Mouse (Mus musculus) embryonic facial prominence, embryonic 15.5 days (tissue): ENCODE data around the gene Ankrd44. TPM values are rescaled to one million over a fixed set of nuclear protein-coding genes. Genes with fewer than 3 reads are reported as not detected.

Experiments used
- ATAC-seq: fragments of 200-750 bp; cut with Nextera tagmentation; 2 replicates; pipeline ENCODE4 v1.8.0; 2017; ENCODE audit warnings: low read depth, moderate TSS enrichment; ENCODE audit not compliant: insufficient number of reproducible peaks, low FRiP score, low TSS enrichment
- H3K27ac ChIP-seq: fragments of 300-500 bp; sonication (generic); replicated peaks from 2 replicates; pipeline ENCODE4 v1.5.1; 2015; ENCODE audit warnings: mild to moderate bottlenecking, inconsistent platforms
- H3K27me3 ChIP-seq: fragments of 300-500 bp; sonication (generic); 2 replicates; pipeline ENCODE4 v1.6.1; 2015; ENCODE audit warnings: inconsistent platforms
- H3K36me3 ChIP-seq: fragments of 300-500 bp; sonication (generic); 2 replicates; pipeline ENCODE4 v1.6.1; 2015; ENCODE audit warnings: mild to moderate bottlenecking, inconsistent platforms
- H3K4me1 ChIP-seq: fragments of 300-500 bp; sonication (generic); 2 replicates; pipeline ENCODE4 v1.6.1; 2015; ENCODE audit warnings: inconsistent platforms
- H3K4me2 ChIP-seq: fragments of 300-500 bp; sonication (generic); replicated peaks from 2 replicates; pipeline ENCODE4 v1.6.1; 2015; ENCODE audit warnings: mild to moderate bottlenecking, inconsistent platforms
- H3K4me3 ChIP-seq: fragments of 300-500 bp; sonication (generic); replicated peaks from 2 replicates; pipeline ENCODE4 v1.5.1; 2015; ENCODE audit warnings: mild to moderate bottlenecking, inconsistent platforms
- H3K9ac ChIP-seq: fragments of 300-500 bp; sonication (generic); 2 replicates; pipeline ENCODE4 v1.6.1; 2015; ENCODE audit warnings: inconsistent platforms
- H3K9me3 ChIP-seq: fragments of 300-500 bp; sonication (generic); replicated peaks from 2 replicates; pipeline ENCODE4 v1.6.1; 2016; ENCODE audit warnings: inconsistent platforms
- WGBS: fragments of 180-500 bp; shearing (Covaris S2); methylation state at CpG from one replicate; pipeline ENCODE4 v1.1.7; 2015; 5-methylcytosine and 5-hydroxymethylcytosine counted together
- polyA plus RNA-seq: library from polyadenylated mRNA; unstranded; fragments of >200 nt; fragmentation: Nextera tagmentation; extraction: Ambion mirVana; gene quantifications from 2 replicates; pipeline ENCODE4 v1.2.1, GENCODE M21; 2015

Gene Ankrd44
- polyA plus RNA-seq, 1 experiment from 2014 or later: 22.9 TPM

DNA sequence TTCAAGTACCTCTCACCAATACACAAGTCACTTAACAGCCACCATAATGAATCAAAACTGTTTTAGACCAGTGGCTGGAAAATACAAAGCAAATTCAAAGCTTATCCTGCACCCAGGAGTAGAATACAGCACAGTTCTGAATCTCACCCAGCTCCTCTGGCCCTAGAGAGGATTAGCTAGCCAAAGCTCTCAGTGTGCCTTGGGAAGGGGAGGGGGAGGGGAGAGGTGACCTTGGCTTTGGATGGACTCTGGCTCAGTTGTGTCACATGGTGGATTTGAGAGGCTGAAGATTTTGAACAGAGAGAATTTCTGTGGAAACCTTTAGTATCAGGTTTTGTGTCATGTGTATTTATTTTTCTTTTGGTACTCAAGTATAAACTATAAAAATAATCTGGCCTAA is 66.3 kb downstream of the Ankrd44 start:
- no peak overlapping the region for H3K9ac ChIP-seq
- no peak overlapping the region for H3K4me2 ChIP-seq
- H3K36me3 ChIP-seq: no peaks in the 10 kb centered on the region
- no peaks in the 10 kb centered on the region for H3K9me3 ChIP-seq
- ATAC-seq: no peak
- no peaks in the 10 kb centered on the region for H3K27me3 ChIP-seq
- no peak overlapping the region for H3K4me3 ChIP-seq
- H3K4me1 ChIP-seq: peaks cover 9% of the 10 kb centered on the region; the same call in 1 of the 2 replicates
- no peak overlapping the region for H3K27ac ChIP-seq

DNA sequence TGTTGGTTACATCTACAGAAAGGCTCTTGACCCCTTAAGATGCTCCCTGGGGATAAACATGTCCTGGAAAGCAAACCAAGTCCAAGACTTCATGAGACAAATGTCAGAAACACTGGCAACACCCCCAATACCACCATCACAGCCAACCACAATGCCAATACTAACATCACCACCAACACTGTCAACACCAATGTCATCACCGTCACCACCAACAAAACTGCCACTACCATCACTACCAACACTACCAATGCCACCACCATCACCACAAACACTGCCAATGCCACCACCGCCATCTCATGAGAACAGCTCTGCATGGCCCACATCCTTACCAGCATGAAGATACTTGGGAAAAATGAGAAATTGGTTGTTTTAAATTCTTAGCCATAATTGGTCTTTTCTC is 67.3 kb downstream of the Ankrd44 start:
- ATAC-seq: no peak

GRCm38 (mm10) chr1:54856502-54856901 is 69.7 kb downstream of the Ankrd44 start:
- 93% methylated on average over 7 of the region's 7 CpGs for WGBS
- Histone ChIP-seq H3K9me3 (no peaks in the 10 kb centered on the region), H3K27ac (no peak overlapping the region), H3K4me1 (peaks cover 17% of the 10 kb centered on the region), H3K4me2 (no peak overlapping the region), H3K36me3 (no peaks in the 10 kb centered on the region), H3K4me3 (no peak overlapping the region), H3K9ac (no peak overlapping the region), H3K27me3 (no peaks in the 10 kb centered on the region)
- ATAC-seq: no peak

More for the DNA sequence above, 67.3 kb downstream of the Ankrd44 start:
- Histone ChIP-seq H3K9me3 (no peaks in the 10 kb centered on the region), H3K4me2 (no peak overlapping the region), H3K36me3 (no peaks in the 10 kb centered on the region), H3K27me3 (no peaks in the 10 kb centered on the region), H3K27ac (no peak overlapping the region), H3K4me3 (no peak overlapping the region), H3K4me1 (peaks cover 10% of the 10 kb centered on the region; the same call in 1 of the 2 replicates), H3K9ac (no peak overlapping the region)
- 92% methylated on average over 2 of the region's 2 CpGs for WGBS

DNA sequence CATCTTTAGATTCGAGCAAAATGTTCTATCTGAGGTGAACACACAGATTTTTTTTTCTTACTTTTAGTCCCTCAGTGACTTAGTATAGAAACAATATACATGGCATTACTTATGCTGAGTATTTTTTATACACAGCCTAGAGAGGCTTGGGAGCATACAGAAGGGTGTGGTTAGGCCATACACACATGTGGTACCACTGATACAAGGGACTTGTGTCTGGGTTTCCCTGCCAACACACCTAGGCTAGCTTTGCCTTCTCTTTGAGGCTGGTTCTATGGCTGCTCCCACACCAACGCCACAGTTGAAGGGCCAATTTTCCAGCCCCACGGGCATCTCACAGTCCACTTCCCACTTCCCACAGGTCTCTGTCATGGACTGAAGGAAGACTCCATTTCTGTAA is 70.2 kb downstream of the Ankrd44 start:
- Histone ChIP-seq H3K27me3 (no peaks in the 10 kb centered on the region), H3K4me2 (no peak overlapping the region), H3K9me3 (no peaks in the 10 kb centered on the region), H3K36me3 (no peaks in the 10 kb centered on the region), H3K9ac (no peak overlapping the region), H3K4me1 (peaks cover 23% of the 10 kb centered on the region), H3K4me3 (no peak overlapping the region), H3K27ac (no peak overlapping the region)
- WGBS: 76% methylated on average over 3 of the region's 3 CpGs
- no peak for ATAC-seq

- peaks cover 35% of the 10 kb centered on the region for H3K4me1 ChIP-seq
- no peak overlapping the region for H3K4me3 ChIP-seq
- H3K9ac ChIP-seq: no peak overlapping the region
- no peak for ATAC-seq
- WGBS: 76% methylated on average over 1 of the region's 1 CpGs
- no peak overlapping the region for H3K27ac ChIP-seq
- H3K27me3 ChIP-seq: no peaks in the 10 kb centered on the region
- H3K36me3 ChIP-seq: no peaks in the 10 kb centered on the region
- no peak overlapping the region for H3K4me2 ChIP-seq
- H3K9me3 ChIP-seq: no peaks in the 10 kb centered on the region
Observed at GRCm38 (mm10) chr1:54854388-54854787, 71.8 kb downstream of the Ankrd44 start.

DNA sequence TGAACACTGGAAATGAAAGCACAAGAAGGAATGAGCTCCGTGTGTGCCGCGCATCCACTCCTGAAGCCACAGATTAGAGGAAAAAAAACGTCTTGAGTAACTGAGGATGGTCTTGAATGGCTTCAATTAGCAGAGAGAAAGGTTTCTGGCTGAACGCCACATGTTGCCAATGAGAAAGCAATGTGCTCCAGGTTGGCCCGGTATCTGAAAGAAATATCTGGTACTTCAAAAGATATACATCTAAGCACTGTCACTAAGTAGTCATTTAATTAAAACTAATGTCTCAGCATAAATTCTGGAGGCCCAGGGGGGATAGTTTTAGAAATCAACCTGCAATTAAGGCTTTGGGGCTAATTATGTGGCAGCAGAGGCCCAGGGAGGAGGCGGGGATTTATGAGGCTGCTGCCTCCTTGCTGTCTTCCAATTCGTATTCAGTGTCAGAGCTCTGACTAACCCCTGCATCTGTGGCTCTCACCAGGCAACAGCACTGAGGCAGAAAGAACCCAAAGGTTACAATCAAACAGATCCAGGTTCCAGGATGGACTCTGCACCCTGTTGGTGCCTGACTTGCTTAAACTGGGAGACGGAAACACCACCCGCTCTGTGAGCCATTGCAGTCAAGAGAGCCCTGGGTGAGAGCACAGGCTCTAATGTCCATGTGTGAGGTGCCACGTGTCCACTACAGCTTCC is 72.7 kb downstream of the Ankrd44 start:
- Histone ChIP-seq H3K9me3 (no peaks in the 10 kb centered on the region), H3K4me1 (peaks cover 37% of the 10 kb centered on the region), H3K36me3 (no peaks in the 10 kb centered on the region), H3K27ac (no peak overlapping the region), H3K4me2 (no peak overlapping the region), H3K4me3 (no peak overlapping the region), H3K27me3 (no peaks in the 10 kb centered on the region), H3K9ac (no peak overlapping the region)
- WGBS: 45% methylated on average over 11 of the region's 11 CpGs
- ATAC-seq: no peak

- no peak for ATAC-seq
- Histone ChIP-seq H3K9me3 (no peaks in the 10 kb centered on the region), H3K4me2 (no peak overlapping the region), H3K9ac (no peak overlapping the region), H3K27me3 (no peaks in the 10 kb centered on the region), H3K4me1 (peaks cover 46% of the 10 kb centered on the region), H3K36me3 (no peaks in the 10 kb centered on the region), H3K4me3 (no peak overlapping the region), H3K27ac (peak overlapping the region; percentile 51; the same call in 1 of the 2 replicates)
- WGBS: 35% methylated on average over 9 of the region's 9 CpGs
Observed at GRCm38 (mm10) chr1:54851610-54852009, 74.6 kb downstream of the Ankrd44 start.

DNA sequence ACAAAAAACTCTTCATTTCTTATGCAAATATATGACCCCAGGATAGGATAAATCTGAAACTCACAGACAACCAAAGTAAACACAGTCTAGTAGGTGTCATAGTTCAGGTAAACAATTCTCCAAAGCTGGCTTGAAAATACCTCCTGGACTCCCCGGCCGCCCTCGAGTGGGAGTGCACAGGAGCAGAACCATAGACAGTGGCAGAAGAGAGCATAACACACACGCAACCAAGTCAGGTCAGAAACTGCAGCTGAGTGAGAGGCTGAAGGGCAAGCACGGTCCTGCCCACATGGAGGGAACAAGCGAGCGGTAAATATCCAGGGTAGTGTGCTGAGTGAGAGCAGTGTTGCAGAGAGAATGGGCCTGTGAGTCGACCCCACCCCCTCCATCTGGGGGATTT is 76.1 kb downstream of the Ankrd44 start:
- Histone ChIP-seq H3K4me2 (no peak overlapping the region), H3K4me3 (no peak overlapping the region), H3K27ac (no peak overlapping the region), H3K9me3 (no peaks in the 10 kb centered on the region), H3K27me3 (no peaks in the 10 kb centered on the region), H3K36me3 (no peaks in the 10 kb centered on the region), H3K4me1 (peaks cover 55% of the 10 kb centered on the region), H3K9ac (no peak overlapping the region)
- ATAC-seq: no peak
- 56% methylated on average over 8 of the region's 8 CpGs for WGBS

- no peaks in the 10 kb centered on the region for H3K9me3 ChIP-seq
- no peak for ATAC-seq
Observed at GRCm38 (mm10) chr1:54847238-54847637, 78.9 kb downstream of the Ankrd44 start.

DNA sequence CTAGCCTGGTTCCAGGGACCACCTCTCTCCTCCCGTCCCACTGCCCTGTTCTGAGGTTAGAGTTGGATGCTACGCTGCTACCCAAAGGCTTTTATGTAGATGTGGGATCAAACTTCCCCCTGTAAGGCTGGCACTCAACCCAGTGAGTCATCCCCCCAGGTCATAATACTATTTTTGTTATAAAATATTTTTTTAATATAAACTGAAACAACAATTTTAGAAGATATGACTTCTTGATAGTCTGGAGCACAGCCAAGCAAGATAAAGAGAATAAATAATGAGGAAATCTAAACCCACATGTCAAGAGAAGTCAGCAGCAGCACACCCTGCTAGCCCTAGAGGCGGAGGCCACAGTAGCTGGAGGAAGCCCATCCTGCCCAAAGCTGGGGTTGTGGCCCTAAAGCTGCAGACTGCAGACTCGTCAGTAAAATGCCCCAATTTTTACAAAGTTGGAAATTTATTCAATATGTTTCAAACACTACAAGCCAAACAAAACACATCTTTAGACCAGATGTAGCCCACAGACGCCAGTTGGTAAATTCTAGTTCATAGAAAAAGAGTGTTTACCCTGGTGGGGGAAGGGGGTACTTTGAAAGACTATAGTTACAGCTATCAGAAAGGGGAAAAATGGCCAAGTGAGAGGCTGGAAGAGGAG is 79.7 kb downstream of the Ankrd44 start:
- peak; percentile 55; the same call in 1 of the 2 replicates for ATAC-seq
- Histone ChIP-seq H3K4me1 (peaks cover 62% of the 10 kb centered on the region), H3K4me3 (no peak overlapping the region), H3K27me3 (no peaks in the 10 kb centered on the region), H3K9me3 (no peaks in the 10 kb centered on the region), H3K9ac (no peak overlapping the region), H3K27ac (0 out of 2 replicates have a peak overlapping the region, but pooled peaks have one; percentile 34), H3K36me3 (no peaks in the 10 kb centered on the region), H3K4me2 (no peak overlapping the region)
- 45% methylated on average over 5 of the region's 5 CpGs for WGBS

More at GRCm38 (mm10) chr1:54847238-54847637, 78.9 kb downstream of the Ankrd44 start:
- H3K36me3 ChIP-seq: no peaks in the 10 kb centered on the region
- H3K27ac ChIP-seq: peak overlapping the region; percentile 28; the same call in 1 of the 2 replicates
- no peak overlapping the region for H3K4me2 ChIP-seq
- H3K4me1 ChIP-seq: peaks cover 61% of the 10 kb centered on the region
- 77% methylated on average over 1 of the region's 1 CpGs for WGBS
- H3K4me3 ChIP-seq: no peak overlapping the region
- no peak overlapping the region for H3K9ac ChIP-seq
- H3K27me3 ChIP-seq: no peaks in the 10 kb centered on the region

DNA sequence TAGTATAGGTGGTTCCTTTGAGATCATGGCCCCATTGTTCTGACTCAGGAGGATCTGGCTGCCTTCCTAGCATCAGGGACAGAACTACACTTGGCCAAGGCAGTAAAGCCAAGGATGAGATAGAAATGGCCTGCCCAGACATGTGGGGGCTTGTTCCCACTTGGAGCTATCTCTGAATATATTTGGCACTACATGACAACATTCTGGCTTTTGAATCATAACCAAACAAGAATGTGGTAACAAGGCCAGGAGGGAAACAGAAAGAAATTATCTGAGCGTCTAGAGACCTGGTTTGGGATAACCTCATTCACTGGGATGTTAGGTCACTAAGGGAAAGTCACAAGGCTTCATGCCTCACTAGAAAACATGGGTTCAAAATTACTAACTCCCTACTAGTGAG is 81.8 kb downstream of the Ankrd44 start:
- H3K36me3 ChIP-seq: no peaks in the 10 kb centered on the region
- WGBS: 41% methylated on average over 1 of the region's 1 CpGs
- no peak for ATAC-seq
- peaks cover 41% of the 10 kb centered on the region for H3K4me1 ChIP-seq
- no peak overlapping the region for H3K9ac ChIP-seq
- no peaks in the 10 kb centered on the region for H3K9me3 ChIP-seq
- H3K27me3 ChIP-seq: no peaks in the 10 kb centered on the region
- H3K4me3 ChIP-seq: no peak overlapping the region
- H3K4me2 ChIP-seq: no peak overlapping the region
- H3K27ac ChIP-seq: no peak overlapping the region
